Mouse (Mus musculus) heart, adult 2 months (tissue): ENCODE data around the gene Rab30. TPM values are rescaled to one million over a fixed set of nuclear protein-coding genes. Genes with fewer than 3 reads are reported as not detected.
A peak's percentile ranks its signal among the peaks of the same experiment; 100 is the strongest.

Experiments
- DNase-seq, 2 experiments: peaks; one replicate each; pipeline ENCODE4 v3.0.0; 2021
- H3K27ac ChIP-seq: fragments of 200-600 bp; 2 replicates; pipeline ENCODE4 v1.8.1; 2022
- H3K27me3 ChIP-seq: fragments of 200-500 bp; 2 replicates; pipeline ENCODE4 v1.6.1; 2012; ENCODE audit warnings: mild to moderate bottlenecking, low read length, inconsistent platforms, mixed read lengths; ENCODE audit not compliant: control insufficient read depth, insufficient read depth
- H3K36me3 ChIP-seq: fragments of 200-500 bp; 2 replicates; pipeline ENCODE4 v1.6.1; 2012; ENCODE audit warnings: low read length, inconsistent platforms; ENCODE audit not compliant: control insufficient read depth, insufficient read depth
- H3K4me1 ChIP-seq: fragments of 200-500 bp; 2 replicates; pipeline ENCODE4 v1.6.1; 2011; ENCODE audit warnings: low read length; ENCODE audit not compliant: control insufficient read depth, insufficient read depth
- H3K4me3 ChIP-seq: fragments of 200-600 bp; 2 replicates; pipeline ENCODE4 v1.8.1; 2022
- H3K79me2 ChIP-seq: fragments of 200-500 bp; replicated peaks from 2 replicates; pipeline ENCODE4 v1.6.1; 2012; ENCODE audit warnings: mild to moderate bottlenecking, inconsistent platforms, low read length, moderate library complexity, mixed read lengths; ENCODE audit not compliant: control insufficient read depth, insufficient read depth
- H3K9ac ChIP-seq: fragments of 200-500 bp; 2 replicates; pipeline ENCODE4 v1.6.1; 2012; ENCODE audit warnings: low read depth, mild to moderate bottlenecking, control low read depth, inconsistent platforms, low read length, mixed read lengths
- CTCF ChIP-seq: fragments of 200-600 bp; IDR thresholded peaks from 2 replicates; pipeline ENCODE4 v1.8.1; 2022; ENCODE audit warnings: antibody characterized with exemption, mild to moderate bottlenecking, moderate library complexity
- EP300 ChIP-seq: fragments of 200-500 bp; IDR thresholded peaks from 2 replicates; pipeline ENCODE4 v1.6.1; 2011; ENCODE audit warnings: low read depth, low read length, control low read depth; ENCODE audit not compliant: insufficient read depth
- POLR2A ChIP-seq: fragments of 200-500 bp; IDR thresholded peaks from 2 replicates; pipeline ENCODE4 v1.6.1; 2011; ENCODE audit warnings: mild to moderate bottlenecking, low read depth, low read length, control low read depth; ENCODE audit not compliant: insufficient read depth
- WGBS: fragments of 180-500 bp; shearing (Covaris S2); methylation state at CpG from one replicate; pipeline ENCODE4 v1.1.7; 2018; 5-methylcytosine and 5-hydroxymethylcytosine counted together
- intact Hi-C: fragments of 180-260 bp; cut with DNase I; formaldehyde crosslinking; loops from one replicate; pipeline ENCODE4 v1.15.1; 2025
- polyA plus RNA-seq: library from polyadenylated mRNA; depleted of rRNA; stranded (reverse); fragments of >200 nt; gene quantifications from 2 replicates; pipeline ENCODE4 v1.2.3, GENCODE M21; 2012
- total RNA-seq, 2 experiments: library from RNA; stranded (reverse); gene quantifications; 2 replicates each; pipeline ENCODE4 v1.2.3; 2021

The Rab30 gene
- total and polyA plus RNA-seq, 3 experiments = 2.8 to 22.5 (median 10.8) TPM

- intact Hi-C loops = no loop called here
- WGBS = 79% methylated on average over 11 of the region's 11 CpGs
Measured at GRCm38 (mm10) chr7:92819656-92820055, 78.3 kb downstream of the Rab30 start.

DNA sequence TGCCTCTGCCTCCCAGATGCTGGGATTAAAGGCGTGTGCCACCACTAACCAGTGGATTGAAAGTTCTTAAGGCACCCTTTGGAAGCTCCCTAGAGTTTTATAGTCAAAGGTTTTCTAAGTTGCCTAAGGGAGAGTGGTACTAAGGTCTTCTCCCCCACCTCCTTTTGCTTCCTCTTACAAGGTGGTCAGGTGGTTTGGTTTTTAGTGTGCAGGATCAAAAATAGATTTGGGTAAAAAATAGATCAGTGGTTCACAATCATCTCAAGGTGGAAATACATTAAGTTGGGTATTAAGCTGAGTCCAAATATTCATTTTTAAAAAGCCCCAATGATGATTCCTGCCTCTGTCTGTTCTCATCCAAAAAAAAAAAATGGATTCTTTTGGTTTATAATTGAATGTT, 79.0 kb downstream of the Rab30 start:
- WGBS = 85% methylated on average over 1 of the region's 1 CpGs
- no peaks in the 10 kb centered on the region for H3K27me3 ChIP-seq
- intact Hi-C loops = no loop called here
- H3K4me3 ChIP-seq = no peak overlapping the region
- H3K27ac ChIP-seq = no peak overlapping the region
- no peaks in the 10 kb centered on the region for H3K36me3 ChIP-seq
- H3K79me2 ChIP-seq = 0 out of 2 replicates have a peak, but pooled peaks cover 2% of the 10 kb centered on the region
- TF ChIP-seq EP300 (no peak), CTCF (no peak), POLR2A (no peak)
- peaks cover 3% of the 10 kb centered on the region for H3K4me1 ChIP-seq
- H3K9ac ChIP-seq = no peak overlapping the region
- DNase-seq = no peak

More at GRCm38 (mm10) chr7:92819656-92820055, 78.3 kb downstream of the Rab30 start:
- H3K4me1 ChIP-seq = peaks cover 3% of the 10 kb centered on the region
- DNase-seq = peak in 1 of 2 experiments; percentile 9
- H3K36me3 ChIP-seq = no peaks in the 10 kb centered on the region
- no peak overlapping the region for H3K9ac ChIP-seq
- H3K27ac ChIP-seq = no peak overlapping the region
- H3K4me3 ChIP-seq = no peak overlapping the region
- no peak for TF ChIP-seq CTCF
- no peak for TF ChIP-seq POLR2A
- 0 out of 2 replicates have a peak, but pooled peaks cover 2% of the 10 kb centered on the region for H3K79me2 ChIP-seq
- no peaks in the 10 kb centered on the region for H3K27me3 ChIP-seq

GRCm38 (mm10) chr7:92820941-92821465, 79.6 kb downstream of the Rab30 start:
- no peak for TF ChIP-seq CTCF
- no peak for TF ChIP-seq POLR2A
- TF ChIP-seq EP300 = no peak
- intact Hi-C loops = no loop called here
- H3K4me1 ChIP-seq = peaks cover 3% of the 10 kb centered on the region

DNA sequence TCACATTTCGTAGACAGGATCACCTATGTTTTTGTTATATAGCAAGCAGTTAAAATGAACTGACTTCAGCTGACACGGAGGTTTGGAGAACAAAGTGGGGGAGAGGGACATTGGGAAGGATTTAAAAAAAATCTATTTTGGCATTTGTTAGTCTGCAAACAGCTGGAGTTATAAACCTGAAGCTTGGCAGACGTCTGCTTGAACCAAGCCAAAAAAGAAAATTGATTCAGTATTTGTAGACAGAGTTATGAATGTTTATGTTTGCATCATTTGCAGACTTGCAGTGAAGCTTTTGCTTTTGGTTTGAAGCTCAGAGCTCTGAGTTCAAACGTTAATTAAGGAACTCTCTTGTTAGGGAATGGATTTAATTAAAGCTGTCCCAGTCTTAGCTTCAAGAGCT, 80.5 kb downstream of the Rab30 start:
- intact Hi-C loops = no loop called here
- Histone ChIP-seq H3K79me2 (0 out of 2 replicates have a peak, but pooled peaks cover 2% of the 10 kb centered on the region), H3K27me3 (no peaks in the 10 kb centered on the region), H3K9ac (no peak overlapping the region), H3K4me1 (peaks cover 3% of the 10 kb centered on the region), H3K36me3 (no peaks in the 10 kb centered on the region), H3K4me3 (no peak overlapping the region), H3K27ac (no peak overlapping the region)
- DNase-seq = no peak
- 60% methylated on average over 4 of the region's 4 CpGs for WGBS
- no peak for TF ChIP-seq EP300
- TF ChIP-seq POLR2A = no peak
- no peak for TF ChIP-seq CTCF

More at GRCm38 (mm10) chr7:92820941-92821465, 79.6 kb downstream of the Rab30 start:
- DNase-seq = no peak
- Histone ChIP-seq H3K27ac (no peak overlapping the region), H3K9ac (no peak overlapping the region), H3K79me2 (0 out of 2 replicates have a peak, but pooled peaks cover 2% of the 10 kb centered on the region), H3K27me3 (no peaks in the 10 kb centered on the region), H3K36me3 (no peaks in the 10 kb centered on the region), H3K4me3 (no peak overlapping the region)
- 71% methylated on average over 7 of the region's 7 CpGs for WGBS

DNA sequence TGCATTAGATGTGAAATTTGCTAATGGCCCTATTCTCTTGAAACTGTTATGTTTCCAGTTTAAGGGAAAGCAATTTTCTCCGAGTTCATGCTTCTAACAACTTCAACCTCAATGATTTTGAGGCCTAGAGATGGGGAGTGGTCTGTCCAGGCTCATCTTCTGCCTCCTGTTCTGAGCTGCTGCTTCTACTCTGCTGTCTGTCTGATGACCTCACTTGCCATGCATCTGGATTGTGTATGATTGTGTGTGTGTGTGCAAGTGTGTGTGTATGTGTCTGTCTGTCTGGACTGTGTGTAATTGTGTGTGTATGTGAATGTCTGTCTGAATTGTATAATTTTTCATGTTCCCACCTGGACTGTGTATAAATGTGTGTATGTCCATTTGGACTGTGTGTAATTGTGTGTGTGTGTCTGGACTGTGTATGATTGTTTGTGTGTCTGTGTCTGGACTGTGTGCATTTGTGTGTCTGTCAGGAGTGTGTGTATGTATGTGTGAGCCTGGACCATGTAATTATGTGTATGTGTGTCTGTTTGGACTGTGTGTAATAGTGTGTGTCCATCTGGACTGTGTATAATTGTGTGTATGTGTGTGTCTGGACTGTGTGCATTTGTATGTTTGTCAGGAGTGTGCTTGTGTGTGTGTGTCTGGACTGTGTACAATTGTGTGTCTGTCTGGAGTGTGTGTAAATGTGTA, 81.2 kb downstream of the Rab30 start:
- TF ChIP-seq EP300 (no peak), POLR2A (no peak), CTCF (no peak)
- intact Hi-C loops = no loop called here
- H3K27me3 ChIP-seq = no peaks in the 10 kb centered on the region
- H3K4me1 ChIP-seq = peaks cover 3% of the 10 kb centered on the region
- no peak overlapping the region for H3K9ac ChIP-seq
- H3K27ac ChIP-seq = no peak overlapping the region
- no peak for DNase-seq
- H3K4me3 ChIP-seq = no peak overlapping the region
- H3K79me2 ChIP-seq = 0 out of 2 replicates have a peak, but pooled peaks cover 2% of the 10 kb centered on the region
- H3K36me3 ChIP-seq = no peaks in the 10 kb centered on the region
- 64% methylated on average over 1 of the region's 1 CpGs for WGBS

DNA sequence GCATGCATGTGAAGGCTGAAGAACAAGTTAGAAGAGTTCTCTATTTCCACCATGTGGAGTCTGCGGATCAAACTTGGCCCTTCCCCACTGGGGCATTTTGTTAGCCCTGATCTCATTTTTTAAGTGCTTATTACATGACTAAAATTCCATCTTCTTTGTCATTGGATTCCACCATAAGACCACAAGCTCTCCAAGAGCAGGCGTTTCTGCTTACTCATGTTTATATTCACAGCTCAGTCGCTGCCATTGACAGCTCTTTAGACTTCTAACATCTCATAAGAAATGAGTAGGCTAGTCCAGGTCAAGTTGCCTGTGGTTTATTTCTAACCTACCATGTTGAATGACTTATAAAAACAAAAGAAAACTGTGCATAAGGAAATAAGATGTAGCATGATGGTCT, 84.8 kb downstream of the Rab30 start:
- no peak overlapping the region for H3K9ac ChIP-seq
- H3K4me3 ChIP-seq = no peak overlapping the region
- no peak overlapping the region for H3K27ac ChIP-seq
- H3K79me2 ChIP-seq = 0 out of 2 replicates have a peak, but pooled peaks cover 2% of the 10 kb centered on the region
- TF ChIP-seq POLR2A (no peak), CTCF (no peak), EP300 (no peak)
- no peak for DNase-seq
- H3K36me3 ChIP-seq = no peaks in the 10 kb centered on the region
- peaks cover 1% of the 10 kb centered on the region for H3K4me1 ChIP-seq
- 92% methylated on average over 3 of the region's 3 CpGs for WGBS
- intact Hi-C loops = loop anchor here (2.0 kb wide), 1 partner anchor 83 kb away; no protein-coding TSS in a partner anchor
- no peaks in the 10 kb centered on the region for H3K27me3 ChIP-seq
